Mouse (Mus musculus): ENCODE data around the gene Vapb. TPM values are rescaled to one million over a fixed set of nuclear protein-coding genes. Genes with fewer than 3 reads are reported as not detected.

Vapb gene
- total RNA-seq, 2 experiments from 2014 or later = 122 to 125 TPM

DNA sequence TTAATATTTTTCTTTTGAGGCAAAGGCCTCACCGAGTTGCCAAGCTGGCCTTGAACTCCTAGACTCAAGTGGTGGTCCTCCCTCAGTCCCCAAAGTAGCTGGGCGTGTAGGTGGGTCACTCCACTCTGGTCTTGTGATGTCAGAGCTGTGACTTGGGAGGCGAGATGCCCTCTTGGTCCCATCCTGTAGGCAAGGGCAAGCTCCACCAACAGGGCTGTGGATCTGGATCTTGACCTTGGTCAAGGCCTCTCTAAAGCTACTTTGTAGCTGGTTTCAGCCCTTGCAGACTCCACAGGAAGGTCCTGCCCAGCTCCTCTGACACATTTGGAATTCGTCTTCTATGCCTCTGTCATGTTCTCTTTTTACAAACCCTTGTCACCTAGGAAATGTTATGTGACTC lies 11.5 kb upstream of the Vapb start:
- no peak for DNase-seq (ENCODE audit: low spot score in 2 of 2)
- intact Hi-C loops (cut with DNase I) = no loop called here

DNA sequence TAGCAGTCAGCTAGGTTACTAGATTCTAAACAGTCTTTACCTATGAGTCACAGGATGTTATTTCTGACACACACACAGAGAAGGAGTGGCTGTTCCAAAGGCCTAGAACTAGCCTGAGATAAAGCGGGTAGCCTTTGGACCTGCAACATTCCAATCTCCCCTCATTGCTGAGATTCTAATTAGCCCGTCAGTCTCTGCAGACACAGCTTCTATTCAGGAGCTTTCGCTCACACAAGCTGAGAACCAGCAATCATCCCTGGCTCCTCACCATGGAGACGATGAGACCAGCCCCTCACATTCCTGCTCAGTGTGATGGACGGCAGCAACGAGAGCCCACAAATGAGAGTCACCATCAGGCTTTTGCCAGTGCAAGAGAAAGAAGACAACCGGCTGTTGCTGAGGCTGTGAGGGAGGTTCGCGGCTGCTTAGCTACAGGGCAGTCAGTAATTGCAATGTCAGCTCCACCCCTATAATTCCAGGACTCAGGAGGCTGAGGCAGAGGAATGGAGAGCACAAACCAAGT lies 6.8 kb upstream of the Vapb start:
- no peak for DNase-seq (ENCODE audit: low spot score in 2 of 2)
- intact Hi-C loops (cut with DNase I) = no loop called here

DNA sequence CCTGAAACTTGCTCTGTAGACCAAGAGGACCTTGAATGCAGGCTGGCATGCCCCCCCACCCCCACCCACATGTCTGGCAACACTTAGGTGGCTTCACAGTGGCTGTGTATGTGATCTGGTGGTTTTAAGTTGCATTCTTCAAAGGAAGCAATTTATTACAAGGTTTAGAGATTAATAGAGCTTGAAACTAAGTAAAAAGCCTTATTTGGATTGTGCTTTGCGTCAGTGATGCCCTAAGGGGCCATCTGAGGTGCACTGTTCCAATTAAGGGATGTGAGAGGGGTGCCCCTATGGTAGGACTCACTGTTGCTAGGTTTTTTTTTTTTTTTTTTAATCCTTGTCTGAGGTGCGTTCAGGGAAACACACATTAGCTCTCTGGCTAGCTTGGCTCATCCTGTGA lies 2.9 kb upstream of the Vapb start:
- intact Hi-C loops (cut with DNase I) = no loop called here
- no peak for DNase-seq (ENCODE audit: low spot score in 2 of 2)

DNA sequence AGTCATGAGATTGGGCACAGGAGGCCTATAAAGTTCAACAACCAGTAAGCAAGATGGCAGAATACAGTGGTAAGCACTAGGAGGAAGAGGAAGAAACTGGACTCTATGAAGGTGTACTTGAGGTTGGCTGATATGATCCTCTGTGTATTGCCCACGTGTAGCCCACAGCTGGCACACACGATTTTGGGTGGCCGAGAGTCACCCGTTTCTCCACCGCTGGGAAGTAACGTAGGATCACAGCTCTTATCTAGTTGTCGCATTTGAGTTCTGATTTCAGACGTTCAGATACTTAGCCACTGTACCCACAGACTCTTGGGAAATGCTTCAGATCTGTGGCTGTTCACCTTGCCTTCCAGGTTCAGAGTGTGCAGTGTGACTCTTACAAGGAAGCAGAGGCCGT lies 921 bp downstream of the Vapb start:
- no peak for DNase-seq (ENCODE audit: low spot score in 2 of 2)
- intact Hi-C loops (cut with DNase I) = loop anchor here (5.0 kb wide), 1 partner anchor 76 kb away; no protein-coding TSS in a partner anchor

DNA sequence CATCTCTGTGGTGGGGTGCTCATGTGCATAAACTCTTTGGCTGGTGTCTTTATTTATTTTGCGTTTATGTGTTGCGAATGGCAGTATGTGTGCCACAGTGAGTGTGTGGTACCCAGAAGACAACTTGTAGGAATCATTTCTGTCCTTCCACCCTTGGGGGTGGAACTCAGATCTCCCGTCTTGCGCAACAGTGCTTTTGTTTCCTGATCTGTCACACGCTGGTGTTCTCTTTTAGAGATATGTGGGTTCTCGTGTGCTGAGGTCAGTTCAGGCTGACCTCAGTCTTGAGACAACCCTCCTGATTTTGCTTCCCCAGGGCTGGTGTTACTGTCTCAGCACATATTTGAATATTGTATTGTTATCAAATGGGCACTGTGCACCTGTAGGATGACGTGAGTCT lies 1.8 kb downstream of the Vapb start:
- DNase-seq (ENCODE audit: low spot score in 2 of 2) = no peak
- intact Hi-C loops (cut with DNase I) = loop anchor here (5.0 kb wide), 1 partner anchor 77 kb away; no protein-coding TSS in a partner anchor

DNA sequence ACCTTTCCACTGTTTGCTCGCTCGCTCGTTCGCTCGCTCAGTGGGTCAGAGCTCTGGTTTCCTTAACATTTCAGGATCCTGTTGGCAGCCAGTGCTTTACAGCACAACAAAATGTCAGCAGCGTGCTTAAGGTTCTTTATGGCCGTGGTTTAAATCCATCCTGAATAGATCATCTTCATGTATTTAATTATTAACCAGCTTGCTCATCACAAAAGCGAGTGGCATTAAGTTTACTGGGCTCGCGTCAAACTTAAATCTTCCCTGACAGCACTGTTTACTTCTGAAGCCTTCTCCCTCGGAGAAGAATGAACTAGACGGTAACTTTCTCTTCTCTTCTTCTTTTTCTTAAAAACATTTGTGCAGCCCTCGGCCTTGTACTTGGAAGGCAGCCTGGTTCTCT lies 4.8 kb downstream of the Vapb start:
- intact Hi-C loops (cut with DNase I) = no loop called here
- DNase-seq (ENCODE audit: low spot score in 2 of 2) = no peak

DNA sequence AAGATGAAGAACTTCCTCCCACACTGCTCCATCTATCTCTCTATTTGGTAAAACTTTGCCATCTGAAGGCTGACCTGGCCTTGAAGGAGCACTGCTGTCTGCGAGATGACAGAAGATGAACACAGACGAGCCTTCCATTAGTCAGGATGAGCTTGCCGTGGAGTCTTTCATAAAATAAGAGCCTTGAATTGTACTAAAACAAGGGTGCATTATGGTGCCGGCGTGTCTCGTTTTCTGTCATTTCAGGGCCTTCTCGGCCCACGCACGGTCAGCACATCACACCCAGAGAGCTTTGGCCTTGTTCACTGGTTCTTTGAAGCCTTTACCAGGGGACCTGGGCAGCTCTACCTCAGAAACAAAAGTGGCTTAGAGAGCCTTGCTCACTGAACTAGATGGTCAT lies 5.4 kb downstream of the Vapb start:
- intact Hi-C loops (cut with DNase I) = no loop called here
- DNase-seq (ENCODE audit: low spot score in 2 of 2) = no peak

DNA sequence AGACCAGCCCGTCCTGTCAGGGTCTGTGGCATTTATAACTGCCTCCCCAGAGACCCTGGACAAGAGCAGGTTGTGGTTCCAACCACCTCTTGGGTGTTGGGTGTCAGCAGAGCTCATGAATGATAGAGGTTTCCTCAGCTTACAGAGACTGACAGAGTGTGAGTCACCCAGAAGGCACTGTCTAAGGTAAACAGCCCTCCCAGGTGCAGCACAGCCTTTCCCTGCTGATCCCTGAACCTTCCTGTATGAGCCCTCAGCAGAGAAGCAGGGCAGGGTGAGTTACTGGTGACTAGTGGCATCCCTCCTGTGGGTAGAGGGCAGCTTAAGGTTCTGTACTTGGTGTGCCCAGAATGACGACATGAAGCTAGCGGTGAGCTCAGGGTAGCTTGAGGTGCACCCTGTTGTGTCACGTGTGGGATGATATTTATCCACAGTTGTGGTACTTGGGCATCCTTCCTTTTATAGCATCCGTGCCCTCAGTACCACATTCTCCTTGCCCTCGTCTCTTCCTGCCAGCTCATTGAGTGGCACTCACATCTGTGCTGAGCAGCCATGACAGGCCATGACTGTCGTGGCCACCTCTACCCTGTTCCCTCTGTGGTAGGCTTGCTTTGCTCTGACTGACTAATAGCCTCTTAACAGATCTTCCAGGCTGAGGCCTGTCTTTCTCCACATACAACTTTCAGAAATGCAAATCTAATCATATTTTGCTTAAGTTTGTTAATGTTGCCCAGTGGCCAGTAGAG lies 6.9 kb downstream of the Vapb start:
- no peak for DNase-seq (ENCODE audit: low spot score in 2 of 2)
- intact Hi-C loops (cut with DNase I) = no loop called here

DNA sequence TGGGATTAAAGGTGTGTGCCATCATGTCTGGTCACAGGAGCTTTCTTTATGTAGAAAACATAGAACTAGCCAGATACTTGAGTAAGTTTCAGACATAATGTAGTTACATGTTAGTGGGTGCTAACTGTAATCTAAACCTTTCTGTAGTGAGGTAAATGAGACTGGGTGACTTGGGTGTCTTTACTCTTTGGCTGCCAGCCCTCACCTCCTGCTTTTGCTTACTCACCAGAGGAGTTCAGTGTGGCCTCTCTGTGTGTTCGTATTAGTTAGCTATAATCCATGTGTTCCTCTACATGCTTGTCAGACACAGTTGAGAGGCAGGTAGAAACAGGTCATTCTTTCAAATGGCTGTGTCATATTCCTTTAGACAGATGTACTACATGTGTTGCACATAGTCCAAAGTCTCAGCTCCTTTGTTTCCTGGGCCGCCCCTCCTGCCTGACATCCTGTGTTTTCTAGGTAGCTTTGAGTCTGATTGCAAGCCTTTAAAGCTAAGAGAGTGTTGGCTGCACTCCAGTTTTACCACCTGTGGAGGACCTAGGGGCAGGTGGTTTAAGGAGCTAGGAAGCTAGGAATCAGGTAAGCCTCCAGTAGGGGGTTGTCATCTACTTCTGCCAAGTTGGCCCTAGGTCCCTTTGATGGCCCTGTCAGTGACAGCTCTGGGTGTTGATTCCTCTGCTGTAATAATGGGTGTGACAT lies 11.8 kb downstream of the Vapb start:
- intact Hi-C loops (cut with DNase I) = no loop called here
- DNase-seq (ENCODE audit: low spot score in 2 of 2) = no peak

DNA sequence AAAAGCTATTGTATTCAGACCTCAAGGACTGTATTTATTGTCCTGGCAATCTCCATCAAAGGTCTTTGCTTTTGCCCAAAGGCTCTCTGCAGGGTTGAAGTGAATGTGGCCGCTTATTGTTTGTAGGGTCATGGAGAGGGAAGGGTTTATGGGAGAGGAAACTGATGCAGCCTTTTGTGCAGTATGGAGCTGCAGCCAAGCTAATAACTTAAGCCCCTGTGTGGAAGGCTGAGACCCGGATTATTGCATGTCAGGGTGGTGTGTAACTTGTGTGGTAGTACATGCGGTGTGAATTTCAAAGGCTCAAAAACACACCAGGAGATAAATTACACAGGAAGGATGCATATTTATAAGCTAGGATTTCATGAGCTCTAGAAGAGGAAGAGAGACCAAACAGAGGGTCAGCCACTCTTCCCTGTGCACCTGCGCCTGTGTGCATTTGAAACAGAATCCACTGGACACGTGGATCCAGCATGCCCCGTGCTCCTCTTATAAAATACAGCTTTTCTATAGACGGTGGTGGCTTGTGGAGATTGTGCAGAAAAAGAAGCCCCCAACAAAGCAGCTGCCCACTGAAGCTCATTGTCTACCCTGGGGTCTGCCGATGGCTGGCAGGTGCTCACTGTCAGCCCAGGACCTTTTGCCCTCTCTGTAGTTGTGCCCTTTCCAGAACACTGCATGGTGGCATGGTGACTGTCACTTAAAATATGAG lies 18.3 kb downstream of the Vapb start:
- no peak for DNase-seq (ENCODE audit: low spot score in 2 of 2)
- intact Hi-C loops (cut with DNase I) = no loop called here

DNA sequence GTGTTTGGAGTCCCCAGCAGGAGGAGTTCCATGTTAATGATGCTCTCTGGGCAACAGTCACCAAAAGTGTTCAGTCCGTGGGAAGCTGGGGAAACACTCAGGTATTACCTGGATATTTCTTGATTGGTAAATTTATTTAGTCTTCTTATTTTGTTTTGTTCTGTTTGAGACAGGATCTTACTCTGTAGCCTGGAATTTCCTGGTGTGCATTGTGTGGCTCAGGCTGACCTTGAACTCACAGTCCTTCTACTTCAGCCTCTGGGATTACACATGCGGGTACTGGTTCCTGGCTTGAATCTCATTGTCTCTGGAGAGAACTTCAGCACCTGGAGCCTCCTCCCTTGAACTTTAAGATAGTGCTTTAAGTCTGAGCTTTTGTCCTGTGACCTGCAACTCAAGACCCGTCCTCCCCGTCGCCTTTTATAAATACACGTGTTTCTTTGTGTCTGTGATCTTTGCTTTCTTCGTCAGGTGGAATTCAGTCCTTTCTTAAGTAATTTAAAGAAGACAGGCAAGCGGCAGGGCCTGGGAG lies 20.4 kb downstream of the Vapb start:
- intact Hi-C loops (cut with DNase I) = no loop called here
- no peak for DNase-seq (ENCODE audit: low spot score in 2 of 2)

DNA sequence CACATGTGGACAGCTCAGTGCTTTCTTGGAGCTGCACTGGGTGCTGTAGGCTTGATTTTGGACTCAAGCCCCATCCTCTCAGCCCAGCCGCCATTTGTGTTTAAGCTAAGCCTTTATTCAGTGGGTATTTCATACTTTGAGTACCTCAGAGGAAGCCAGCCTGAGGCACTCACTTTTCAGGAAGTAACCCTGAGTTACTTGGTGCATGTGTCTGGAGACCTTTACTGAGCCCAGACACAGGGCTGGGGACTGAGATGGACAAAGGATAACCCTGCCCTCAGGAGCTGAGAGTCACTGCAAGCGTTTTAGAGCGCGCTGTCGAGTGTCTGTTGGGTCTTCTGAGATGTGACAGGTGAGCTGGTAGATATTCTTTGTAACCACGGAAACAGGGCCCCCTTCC lies 23.3 kb downstream of the Vapb start:
- DNase-seq (ENCODE audit: low spot score in 2 of 2) = no peak

DNA sequence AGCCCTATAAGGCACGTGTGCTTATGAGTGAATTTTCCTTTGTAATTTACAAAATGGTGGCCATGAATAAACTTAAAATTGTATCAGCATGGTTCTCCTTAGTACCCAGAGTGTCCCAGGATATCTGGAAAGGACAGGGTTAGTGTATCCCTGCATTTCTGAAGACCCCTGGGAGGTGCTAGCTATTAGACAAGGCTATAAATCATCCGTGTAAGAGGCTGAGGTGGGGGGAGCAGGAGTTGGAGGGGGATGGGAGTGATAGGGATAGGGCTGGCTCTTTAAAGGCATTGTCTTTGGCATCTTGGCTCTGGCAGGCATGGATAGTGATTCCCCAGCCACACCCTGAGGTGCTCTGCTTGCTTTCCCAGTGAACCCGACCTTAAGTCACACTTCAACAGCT lies 27.3 kb downstream of the Vapb start:
- intact Hi-C loops (cut with DNase I) = no loop called here
- no peak for DNase-seq (ENCODE audit: low spot score in 2 of 2)

More for the DNA sequence above, 23.3 kb downstream of the Vapb start:
- intact Hi-C loops (cut with DNase I) = no loop called here

DNA sequence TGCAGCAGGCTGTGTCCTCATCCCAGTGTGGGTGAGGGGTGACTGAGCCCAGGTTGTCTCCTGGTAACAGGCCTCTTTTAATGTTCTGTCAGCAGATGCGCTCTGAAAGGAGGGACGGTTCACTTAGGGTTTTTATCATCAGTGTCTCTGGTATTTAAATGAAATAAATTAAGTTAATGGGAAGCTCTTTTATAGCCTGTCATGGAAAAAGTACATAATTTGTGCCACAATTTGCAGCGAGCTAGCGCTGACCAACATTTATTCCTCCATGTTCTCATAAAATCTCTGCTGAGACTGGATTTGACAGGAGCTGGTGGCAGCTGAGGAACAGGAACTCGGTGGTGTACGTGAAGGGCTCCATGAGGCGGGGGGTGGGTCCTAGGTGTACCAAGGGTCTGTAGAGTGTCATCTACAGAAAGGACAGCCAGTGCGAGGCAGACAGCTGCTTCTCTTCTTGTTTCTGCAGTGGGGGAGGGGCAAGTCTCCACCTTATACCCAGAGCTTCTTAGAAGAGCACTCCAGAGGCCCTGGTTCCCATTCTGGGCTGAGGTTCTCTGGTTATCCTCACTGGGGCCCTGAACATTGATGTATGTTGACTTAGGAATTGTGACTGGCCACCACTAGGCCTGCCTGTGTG lies 30.8 kb downstream of the Vapb start:
- no peak for DNase-seq (ENCODE audit: low spot score in 2 of 2)

DNA sequence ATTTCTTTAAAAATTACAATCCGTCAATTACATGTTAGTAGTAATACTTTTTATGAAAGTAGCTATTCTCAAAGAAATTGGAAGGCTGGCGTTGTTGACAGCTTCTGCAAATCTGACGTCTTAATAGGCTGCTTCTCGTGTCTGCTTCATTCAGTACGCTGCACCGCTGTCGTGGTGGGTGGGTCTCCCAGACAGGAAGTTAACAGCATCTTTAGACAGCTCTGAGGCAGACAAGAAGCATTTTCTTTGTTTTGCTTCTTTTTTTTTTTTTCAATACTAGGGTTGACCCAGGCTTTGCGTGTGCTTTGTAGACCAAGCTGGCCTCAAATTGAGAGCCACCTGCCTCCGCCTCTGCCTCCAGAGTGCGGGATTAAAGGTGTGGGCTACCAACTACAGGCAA lies 31.9 kb downstream of the Vapb start:
- no peak for DNase-seq (ENCODE audit: low spot score in 2 of 2)
- intact Hi-C loops (cut with DNase I) = no loop called here

More for the DNA sequence above, 30.8 kb downstream of the Vapb start:
- intact Hi-C loops (cut with DNase I) = no loop called here

DNA sequence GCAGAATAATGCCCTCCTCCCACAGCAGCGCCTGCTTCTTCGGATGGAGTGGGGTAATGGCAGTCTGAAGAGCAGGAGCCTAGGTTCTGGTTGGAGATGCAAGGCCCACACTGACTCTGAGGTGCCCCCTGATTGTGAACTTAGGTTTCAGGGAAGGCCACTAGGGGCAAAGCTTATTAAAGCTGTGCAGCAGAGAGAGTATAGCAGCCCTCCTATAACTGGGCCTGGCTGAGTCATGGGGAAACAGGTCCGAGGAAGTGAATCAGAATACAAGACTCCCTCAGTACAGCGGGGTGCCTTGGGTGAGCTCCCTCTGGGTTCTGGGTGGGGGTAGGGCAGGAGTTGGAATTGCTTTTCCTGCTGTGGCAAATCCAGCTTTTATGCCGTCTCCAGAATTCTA lies 33.3 kb downstream of the Vapb start:
- DNase-seq (ENCODE audit: low spot score in 2 of 2) = no peak
- intact Hi-C loops (cut with DNase I) = no loop called here

DNA sequence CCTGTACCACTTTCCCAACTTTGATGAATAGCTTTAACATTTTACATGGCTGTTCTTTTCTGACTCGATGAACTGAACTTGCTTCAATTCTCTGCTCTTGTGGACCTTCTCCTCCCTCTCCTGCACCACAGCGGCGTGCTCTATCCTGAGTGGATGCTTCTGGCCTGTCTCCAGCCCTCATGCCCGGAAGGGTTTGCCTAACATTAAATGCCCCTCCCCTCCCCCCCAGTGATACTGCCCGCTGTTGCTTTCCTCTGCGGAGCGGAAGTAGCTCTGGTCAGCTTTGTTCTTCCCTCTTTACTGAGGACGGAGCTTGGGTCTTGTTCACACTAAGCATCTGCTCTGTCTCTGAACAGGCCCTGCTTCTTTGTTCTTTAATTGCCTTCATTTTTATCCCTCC lies 34.4 kb downstream of the Vapb start:
- DNase-seq (ENCODE audit: low spot score in 2 of 2) = no peak
- intact Hi-C loops (cut with DNase I) = no loop called here

DNA sequence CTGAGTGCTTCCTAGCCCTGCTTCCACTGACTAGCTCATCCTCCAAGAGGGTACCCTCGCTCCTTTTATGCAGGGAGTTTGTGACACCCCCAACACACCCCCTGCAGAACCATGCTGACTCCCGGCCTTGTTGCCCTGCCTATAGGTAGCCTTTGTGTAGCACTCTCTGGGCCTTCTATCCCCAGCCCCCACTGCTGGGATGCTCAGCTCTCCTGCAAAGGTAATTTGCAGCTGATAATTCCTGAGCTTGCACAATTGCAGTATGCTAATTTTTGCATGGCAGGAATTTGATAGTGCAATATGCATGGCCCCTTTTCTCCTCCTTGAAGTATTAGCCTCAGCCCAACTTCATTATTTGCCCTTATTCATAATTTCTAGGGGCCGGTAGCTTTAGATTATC lies 38.2 kb downstream of the Vapb start:
- no peak for DNase-seq (ENCODE audit: low spot score in 2 of 2)
- intact Hi-C loops (cut with DNase I) = no loop called here

DNA sequence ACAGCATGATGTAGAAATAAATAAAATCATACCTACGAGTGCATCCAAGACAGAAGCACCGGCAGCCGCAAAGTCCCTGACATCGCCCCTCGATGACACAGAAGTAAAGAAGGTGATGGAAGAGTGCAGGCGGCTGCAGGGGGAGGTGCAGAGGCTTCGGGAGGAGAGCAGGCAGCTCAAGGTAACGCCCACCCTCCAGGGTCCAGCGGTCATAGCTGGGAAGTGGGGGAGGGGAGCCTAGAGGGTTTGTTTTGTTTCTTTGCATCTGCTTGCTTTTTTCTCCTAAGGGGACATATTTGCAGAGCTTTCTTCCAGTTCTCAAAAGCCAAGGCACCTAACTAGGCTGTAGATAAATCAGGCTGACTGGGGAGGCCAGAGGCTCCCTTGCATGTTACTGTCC lies 38.8 kb downstream of the Vapb start:
- no peak for DNase-seq (ENCODE audit: low spot score in 2 of 2)
- intact Hi-C loops (cut with DNase I) = no loop called here

DNA sequence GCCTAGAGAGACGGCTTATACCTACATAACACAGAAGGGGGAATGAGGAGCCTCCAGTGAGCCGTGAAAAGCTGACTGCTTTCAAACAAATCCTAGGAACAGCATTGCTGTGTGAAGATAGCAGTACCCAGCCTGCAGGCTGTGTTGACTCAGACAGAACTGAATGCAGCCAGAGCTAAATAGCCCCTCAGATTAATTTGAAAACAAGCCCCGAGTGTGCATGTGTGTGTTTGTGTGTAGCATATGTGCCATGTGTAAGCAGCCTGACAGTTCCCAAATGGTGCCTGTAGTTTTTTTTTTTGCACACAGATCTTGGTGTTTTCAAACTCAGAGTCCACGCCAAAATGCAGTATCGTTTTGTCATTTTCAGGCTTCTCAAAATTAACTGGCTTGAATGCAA lies 43.6 kb downstream of the Vapb start:
- no peak for DNase-seq (ENCODE audit: low spot score in 2 of 2)
- intact Hi-C loops (cut with DNase I) = no loop called here

Measured in left cerebral cortex, postnatal 36 days (tissue).